Mouse (Mus musculus) G1E-ER4 (cell line): ENCODE results near the gene Epha2. TPM values are rescaled to one million over a fixed set of nuclear protein-coding genes. Genes with fewer than 3 reads are reported as not detected.

Source experiments
- GATA1 ChIP-seq: IDR thresholded peaks from one replicate; pipeline ENCODE4 v1.8.0; 2012; ENCODE audit warnings: low read length, inconsistent platforms
- polyA plus RNA-seq: library from polyadenylated mRNA; stranded (reverse); fragments of >175 nt; gene quantifications from 2 replicates; pipeline ENCODE4 v1.2.3, GENCODE M21; 2012

The Epha2 gene
- 0.02 TPM in 1 of 2 replicates, not detected in the other for polyA plus RNA-seq

DNA sequence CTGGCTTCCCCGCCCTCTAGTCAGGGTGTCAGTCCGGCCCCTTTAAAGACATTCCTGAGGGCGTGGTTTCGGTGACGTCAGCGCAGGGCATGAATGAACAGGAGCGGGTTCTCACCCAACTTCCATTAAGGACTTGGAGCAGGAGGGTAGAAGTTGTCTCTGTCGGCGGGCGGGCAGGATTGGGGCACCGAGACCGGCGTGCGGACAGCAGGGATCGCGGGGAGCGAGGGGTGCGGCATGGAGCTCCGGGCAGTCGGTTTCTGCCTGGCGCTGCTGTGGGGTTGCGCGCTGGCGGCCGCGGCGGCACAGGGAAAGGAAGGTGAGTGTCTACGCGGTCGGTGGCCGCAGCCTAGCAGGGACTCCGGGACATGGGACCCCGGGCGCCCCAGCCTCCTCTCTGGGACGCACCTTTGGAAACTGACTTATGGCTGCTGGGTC is at the start of gene Epha2:
Epha2 (plus strand) TSS at position 125 of the 438 bp plus-strand sequence.
- TF ChIP-seq GATA1: no peak

DNA sequence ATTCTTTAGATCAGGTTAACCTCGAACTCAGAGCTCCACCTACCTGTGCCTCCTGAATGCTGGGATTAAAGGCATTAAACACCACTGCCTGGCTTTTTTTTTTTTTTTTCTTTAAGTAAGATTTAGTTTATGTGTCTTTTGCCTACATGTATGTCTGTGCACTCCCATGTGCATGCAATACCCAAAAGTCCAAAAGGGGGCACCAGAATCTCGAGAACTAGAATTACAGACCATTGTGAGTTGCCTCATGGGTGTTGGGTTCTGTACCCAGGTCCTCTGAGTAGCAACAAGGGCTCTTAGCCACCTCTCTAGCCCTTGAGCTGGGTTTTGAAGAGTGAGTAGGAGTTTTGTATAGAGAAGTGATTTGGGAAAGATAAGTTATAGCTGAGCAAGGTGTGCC is 48.4 kb upstream of the Epha2 start:
- TF ChIP-seq GATA1: no peak

DNA sequence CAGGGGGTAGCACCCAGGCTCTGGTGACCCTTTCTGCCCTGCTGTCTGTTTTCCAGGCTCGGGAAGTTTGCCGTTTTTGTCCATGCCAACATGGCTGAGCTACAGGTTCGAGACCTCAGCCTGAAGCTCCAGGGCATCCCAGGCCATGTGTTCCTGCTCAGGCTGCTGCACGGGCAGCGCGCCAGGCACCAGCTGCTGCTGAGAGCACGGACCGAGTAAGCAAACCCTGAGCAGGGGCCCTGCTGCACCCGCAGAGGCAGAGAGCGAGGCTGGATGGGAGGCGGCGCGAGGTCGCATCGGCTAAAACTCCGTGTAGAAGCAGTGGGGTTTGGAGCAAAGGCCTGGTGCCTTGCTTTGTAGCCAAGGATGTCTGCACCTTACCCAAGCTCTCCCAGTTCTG is 46.8 kb upstream of the Epha2 start:
- no peak for TF ChIP-seq GATA1

DNA sequence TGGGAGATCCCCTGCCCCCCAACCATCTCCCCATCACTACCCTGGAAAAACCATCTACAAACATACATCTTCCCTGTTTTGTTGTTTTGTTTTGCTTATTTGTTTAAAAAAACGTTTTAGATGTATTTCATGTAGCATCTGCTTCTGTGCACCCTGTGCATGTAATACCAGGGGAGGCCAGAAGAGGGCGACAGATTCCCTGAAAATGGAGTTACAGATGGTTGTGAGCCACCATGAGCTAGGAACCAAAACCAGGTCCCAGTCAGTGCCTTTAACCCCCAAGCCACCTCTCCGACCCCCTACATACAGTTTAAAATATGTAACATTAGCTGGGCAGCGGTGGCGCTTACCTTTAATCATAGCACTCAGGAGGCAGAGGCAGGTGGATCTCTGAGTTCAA is 43.6 kb upstream of the Epha2 start:
- TF ChIP-seq GATA1: no peak

DNA sequence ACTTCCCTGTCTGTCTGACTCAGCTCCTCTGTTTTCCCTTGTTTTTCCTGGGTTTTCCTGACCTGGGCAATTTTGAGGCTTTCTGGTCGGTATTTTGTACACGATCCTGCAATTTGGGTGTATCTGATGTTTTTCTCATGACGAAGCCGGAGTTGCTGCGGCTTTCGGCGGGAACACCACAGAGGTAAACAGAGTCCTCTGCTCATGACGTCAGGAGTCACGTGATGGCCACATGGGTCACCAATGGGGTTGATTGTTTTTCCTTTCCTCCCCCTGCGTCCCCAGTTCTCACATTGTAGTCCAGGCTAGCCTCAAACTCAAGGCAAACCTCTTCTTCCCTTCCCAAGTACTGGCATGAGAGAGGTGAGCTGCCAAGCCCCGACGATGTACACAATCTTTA is 41.6 kb upstream of the Epha2 start:
- TF ChIP-seq GATA1: no peak

DNA sequence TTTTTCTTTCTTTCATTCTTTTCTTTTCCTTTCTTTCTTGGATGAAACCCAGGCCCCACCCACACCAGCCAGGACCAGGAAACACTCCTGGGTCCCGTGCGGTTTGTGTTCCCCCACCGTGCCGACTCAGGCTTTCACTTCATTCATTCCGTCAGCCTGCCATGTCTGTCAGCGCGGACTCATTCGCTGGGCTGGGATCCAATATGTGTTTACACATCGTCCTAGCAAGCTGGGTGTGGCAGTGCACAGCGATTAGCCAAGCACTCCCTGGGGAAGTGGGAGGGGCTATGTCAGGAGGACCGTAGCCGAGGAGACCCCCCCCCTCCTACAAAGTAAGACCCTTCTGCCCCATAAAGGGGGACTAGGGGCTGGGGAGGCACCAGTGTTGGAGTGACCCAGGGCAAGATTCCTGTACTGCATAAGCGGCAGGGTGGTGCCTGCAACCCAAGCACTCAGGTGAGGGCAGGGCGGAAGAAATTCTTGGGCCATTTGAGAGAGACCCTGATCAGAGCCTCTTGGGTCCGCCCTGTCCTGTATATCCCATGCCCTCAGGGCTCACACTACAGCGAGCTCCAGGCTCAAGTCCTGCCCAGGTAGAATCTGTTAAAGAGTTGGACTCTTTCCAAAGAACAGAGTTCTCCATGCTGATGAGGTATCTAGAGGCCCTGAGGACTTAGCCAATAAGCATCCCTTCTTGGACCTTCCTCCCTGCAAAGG is 40.9 kb upstream of the Epha2 start:
- TF ChIP-seq GATA1: no peak

DNA sequence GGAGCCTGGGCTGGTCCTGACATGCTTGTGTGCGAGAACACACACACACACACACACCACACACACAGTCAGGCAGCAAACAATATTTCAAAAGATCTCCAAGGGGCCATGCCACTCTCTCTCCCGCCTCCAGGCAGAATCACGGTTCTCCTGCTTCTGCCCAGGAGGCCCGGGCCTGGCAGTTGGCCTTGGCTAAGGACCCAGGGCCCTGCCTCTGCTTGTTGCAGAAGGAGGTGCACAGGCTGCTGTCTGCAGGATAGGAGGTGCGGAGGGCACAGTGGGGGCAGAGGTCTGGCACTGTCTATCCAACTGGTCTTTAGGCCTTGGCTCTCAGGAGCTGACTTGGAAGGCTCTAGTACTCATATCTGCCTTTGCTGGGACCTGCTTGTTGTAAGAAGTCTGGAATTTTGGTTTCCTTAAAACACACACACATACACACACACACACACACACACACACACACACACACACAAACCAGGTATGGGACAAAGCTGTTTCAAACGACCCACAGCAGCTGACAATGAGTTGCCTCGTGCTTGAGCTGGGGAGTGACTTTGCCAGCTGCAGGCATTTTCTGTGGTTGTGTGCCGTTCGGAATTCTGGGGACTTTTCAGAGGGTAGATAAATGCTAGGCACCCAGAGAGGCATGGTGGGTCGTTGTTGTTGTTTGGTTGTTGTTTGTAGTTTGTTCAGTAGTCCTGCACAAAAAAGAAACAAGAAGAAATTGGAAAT is 38.0 kb upstream of the Epha2 start:
- TF ChIP-seq GATA1: no peak

DNA sequence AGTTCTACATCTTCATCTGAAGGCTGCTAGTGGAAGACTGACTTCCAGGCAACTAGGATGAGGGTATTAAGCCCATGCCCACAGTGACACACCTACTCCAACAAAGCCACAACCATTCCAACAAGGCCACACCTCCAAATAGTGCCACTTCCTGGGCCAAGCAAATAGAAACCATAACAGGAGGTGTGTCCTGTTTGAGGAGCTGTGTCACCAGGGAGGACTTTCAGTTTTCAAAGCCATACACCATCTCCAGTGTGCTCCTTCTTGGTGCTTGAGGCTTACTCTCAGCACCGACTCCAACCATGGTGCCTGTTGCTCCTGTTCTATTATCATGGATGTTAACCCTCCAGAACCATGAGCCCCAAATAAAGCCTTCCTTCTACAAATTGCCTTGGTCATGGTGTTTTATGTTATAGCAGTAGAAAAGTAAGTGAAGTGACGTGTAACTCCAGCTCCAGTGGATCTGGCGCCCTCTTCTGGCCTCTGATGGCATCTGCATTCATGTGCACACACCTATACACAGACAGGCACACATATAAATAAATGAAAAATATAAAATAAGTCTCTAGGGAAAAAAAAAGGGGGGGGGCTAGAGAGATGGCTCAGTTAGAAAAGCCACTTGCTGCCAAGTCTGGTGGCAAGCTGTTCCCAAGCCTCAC is 34.9 kb upstream of the Epha2 start:
- no peak for TF ChIP-seq GATA1

DNA sequence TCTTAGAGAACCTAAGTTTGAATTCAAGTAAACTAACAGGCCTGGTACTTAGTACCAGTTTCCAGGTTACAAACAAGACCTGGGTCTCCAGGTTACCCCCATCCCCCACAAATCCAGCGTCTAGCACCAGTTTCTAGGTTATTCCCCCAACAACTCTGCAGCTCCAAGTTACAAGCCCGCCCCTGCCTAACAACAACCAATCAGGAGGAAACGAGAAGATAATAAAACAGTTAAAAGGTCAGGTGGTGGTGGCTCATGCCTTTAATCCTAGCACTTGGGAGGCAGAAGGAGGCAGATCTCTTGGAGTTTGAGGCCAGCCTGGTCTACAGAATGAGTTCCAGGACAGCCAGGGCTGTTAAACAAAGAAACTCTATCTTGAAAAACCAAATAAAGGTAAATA is 33.8 kb upstream of the Epha2 start:
- TF ChIP-seq GATA1: no peak

DNA sequence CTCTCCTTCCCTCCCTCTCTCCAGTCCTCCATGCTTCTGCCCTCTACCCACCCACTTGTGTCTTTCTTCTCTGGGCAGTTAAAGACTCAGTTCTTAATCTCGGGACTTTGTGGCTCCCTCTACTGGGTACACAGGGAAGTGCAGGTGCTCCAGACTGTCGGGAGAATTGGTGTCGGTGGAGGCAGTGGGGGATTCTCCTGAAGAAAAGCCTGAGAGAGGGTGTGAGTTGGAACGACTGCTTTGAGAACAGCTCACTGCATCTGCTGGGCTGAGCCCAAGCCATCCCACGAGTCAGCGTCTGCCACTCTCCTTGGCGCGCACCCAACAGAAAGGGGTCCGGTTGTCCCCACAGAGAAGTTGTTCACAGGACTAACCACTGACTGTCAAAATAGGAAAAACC is 33.2 kb upstream of the Epha2 start:
- no peak for TF ChIP-seq GATA1

DNA sequence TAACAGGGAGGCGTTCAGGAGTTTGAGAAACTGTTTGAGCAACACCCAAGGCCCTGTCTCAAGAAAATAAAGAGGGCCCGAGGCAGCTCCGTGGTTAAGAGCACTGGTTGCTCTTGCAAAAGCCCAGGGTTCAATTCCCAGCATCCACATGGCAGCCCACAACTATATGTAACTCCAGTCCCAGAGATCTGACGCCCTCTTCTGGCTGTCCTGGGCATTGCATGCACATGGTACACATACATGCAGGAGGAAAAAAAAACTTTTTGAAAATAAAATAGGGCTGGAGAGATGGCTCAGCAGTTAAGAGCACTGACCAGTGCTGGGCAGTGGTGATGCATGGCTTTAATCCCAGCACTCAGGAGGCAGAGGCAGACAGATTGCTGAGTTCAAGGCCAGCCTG is 32.7 kb upstream of the Epha2 start:
- no peak for TF ChIP-seq GATA1

DNA sequence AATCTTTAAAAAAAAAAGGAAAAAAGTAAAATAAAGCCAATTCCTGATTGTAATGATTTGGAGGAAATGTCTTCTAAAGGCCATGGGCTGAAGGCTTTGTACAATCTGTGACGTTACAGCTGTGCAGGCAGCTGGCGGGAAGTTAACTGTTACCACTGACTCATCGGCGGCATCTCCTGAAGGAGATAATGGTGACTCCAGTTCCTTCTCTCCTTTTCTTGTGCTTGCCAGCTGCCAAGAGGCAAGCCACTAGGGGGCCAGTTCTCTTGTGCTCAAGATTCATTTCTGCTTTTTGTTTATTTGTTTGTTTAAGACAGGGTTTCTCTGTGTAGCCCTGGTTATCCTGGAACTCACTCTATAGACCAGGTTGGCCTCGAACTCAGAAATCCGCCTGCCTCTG is 32.0 kb upstream of the Epha2 start:
- TF ChIP-seq GATA1: no peak

DNA sequence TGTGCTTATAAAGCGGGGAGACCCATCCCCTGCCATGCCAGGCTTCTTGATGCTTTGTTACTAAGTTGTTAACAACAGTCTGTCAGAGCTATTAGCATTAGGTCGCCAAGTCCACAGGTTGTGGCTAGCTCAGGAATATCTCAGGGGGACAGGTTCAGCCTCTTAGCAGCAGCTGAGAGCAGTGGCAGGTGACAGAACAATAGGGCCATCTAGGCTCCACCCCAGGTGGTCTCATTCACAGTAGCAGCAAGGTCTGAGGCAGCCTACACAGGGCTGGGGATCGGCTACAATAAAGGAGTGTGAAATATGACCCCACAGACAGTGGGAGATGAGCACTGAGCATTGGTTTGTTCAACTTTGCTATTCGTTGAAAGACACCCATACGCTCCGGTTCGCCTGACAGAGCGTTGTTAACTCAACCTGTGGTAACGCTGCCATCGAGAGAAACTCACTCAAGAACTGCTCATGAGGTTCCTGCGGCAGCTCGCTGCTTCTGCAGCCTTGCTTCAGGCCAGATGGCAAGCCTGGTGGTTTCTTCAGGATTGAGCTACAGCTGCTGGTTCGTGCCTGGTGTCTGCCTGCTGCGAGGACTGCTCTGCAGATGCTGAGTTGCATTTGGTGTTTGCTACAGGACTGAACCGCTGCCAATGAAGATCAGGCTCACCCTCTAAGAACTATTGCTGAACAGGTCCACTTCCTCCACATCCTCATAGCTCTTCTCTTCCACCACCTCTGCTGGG is 30.7 kb upstream of the Epha2 start:
- no peak for TF ChIP-seq GATA1

DNA sequence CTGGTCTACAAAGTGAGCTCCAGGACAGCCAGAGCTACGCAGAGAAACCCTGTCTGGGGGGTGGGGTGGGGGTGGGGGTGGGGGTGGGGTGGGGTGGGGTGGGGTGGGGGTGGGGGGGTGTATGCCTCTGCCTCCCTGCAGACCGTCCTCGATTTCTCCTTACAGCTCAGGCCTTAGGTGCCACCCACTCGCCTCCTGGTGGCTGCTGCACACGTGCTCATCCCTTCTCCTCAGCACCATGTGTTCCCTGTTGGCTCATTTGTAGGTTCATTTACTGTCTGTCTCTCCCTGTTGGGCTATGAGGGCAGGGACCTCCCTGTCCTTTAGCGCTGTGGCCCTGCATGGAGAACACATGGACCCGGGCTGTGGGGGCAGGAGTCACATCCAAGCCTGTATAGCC is 29.8 kb upstream of the Epha2 start:
- no peak for TF ChIP-seq GATA1

DNA sequence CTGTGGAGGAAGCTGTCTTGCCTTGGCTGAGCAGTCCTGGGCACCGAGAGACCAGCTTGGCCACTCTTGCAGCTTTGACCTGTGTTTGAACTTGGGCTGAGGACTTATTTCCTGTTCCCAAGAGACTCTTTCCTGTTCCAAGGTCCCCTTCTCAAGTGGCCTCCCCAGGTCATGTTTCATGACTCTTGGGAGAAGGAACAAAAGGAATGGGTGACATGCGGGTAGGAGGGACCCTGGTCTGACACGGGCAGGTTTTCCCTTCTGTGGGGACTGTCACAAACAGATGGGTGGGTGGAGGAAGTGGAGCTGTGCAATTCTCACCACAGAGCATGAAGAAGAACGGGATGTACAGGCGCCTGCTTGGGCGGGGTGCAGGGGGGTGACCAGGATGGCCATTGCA is 29.3 kb upstream of the Epha2 start:
- TF ChIP-seq GATA1: no peak

DNA sequence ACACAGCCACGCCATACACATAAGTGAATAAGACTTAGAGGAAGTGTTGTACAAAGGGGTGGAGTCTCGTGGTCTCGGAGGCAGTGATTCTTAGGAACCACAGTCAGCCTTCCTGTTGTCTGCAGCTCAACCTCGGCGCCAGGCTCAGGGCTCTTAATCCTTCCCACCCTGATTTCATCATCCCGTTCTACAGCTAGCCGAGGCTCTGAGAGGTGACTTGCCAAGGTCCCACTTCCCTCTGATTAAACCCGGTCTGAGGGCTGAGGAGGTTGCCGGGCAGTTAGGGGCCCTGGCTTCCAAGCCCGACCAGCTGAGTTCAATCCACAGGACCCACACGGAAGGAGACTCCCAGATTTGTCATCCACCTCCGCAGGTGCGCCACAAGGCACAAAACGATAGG is 28.2 kb upstream of the Epha2 start:
- TF ChIP-seq GATA1: no peak

DNA sequence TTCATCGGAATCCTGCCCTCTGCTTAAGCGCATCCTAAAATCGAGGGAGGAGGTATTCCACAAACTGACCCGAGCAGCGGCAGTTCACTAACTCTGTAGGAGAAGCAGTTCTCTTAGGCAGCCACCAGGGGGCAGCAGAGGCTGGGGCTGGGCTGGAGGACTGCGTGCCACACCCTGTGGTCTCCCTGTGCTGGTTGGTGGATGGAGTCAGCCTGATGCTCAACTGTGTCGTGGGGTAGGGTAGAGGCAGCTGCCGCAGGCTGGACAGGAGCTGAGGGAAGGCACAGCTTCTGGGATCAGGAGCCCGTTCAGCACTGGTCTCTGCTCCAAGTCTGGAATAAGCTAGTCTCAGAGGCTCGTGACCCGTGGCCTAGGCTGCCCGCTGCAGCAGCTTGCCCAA is 27.7 kb upstream of the Epha2 start:
- no peak for TF ChIP-seq GATA1
